Mouse (Mus musculus): Measurements from ENCODE around the gene Vps53. TPM values are rescaled to one million over a fixed set of nuclear protein-coding genes. Genes with fewer than 3 reads are reported as not detected.

Gene Vps53
- polyA plus RNA-seq, 1 experiment from 2014 or later: 39.2 TPM

- peaks cover 11% of the 10 kb centered on the region; the same call in 1 of the 2 replicates for H3K36me3 ChIP-seq (ENCODE audit: control insufficient read depth, insufficient read depth, low read length)
- H3K9ac ChIP-seq (replicated peaks; ENCODE audit: low read depth, low read length): no peak overlapping the region
- H3K27me3 ChIP-seq (ENCODE audit: control insufficient read depth, insufficient read depth, low read length): no peaks in the 10 kb centered on the region
- no peaks in the 10 kb centered on the region for H3K9me3 ChIP-seq (ENCODE audit: control insufficient read depth, low read depth, low read length)
- peak; percentile 70; the same call in 1 of the 2 replicates for ATAC-seq (ENCODE audit: insufficient number of reproducible peaks, insufficient read depth, low FRiP score, low read depth)
- H3K4me1 ChIP-seq (ENCODE audit: control insufficient read depth, insufficient read depth, low read length): peaks cover 19% of the 10 kb centered on the region
- WGBS: 30% methylated on average over 10 of the region's 10 CpGs
- H3K27ac ChIP-seq (ENCODE audit: low read length): peak overlapping the region; percentile 72; the same call in 1 of the 2 replicates
- H3K4me3 ChIP-seq (ENCODE audit: low read depth, low read length): no peak overlapping the region
- no peak overlapping the region for H3K4me2 ChIP-seq (replicated peaks; ENCODE audit: low read depth, low read length)
These were observed 59.0 kb downstream of the Vps53 start for GRCm38 (mm10) chr11:76120407-76120901.

- H3K9ac ChIP-seq (replicated peaks; ENCODE audit: low read depth, low read length): no peak overlapping the region
- H3K9me3 ChIP-seq (ENCODE audit: control insufficient read depth, low read depth, low read length): no peaks in the 10 kb centered on the region
- no peak overlapping the region for H3K4me2 ChIP-seq (replicated peaks; ENCODE audit: low read depth, low read length)
- WGBS: 98% methylated on average over 3 of the region's 3 CpGs
- no peaks in the 10 kb centered on the region for H3K27me3 ChIP-seq (ENCODE audit: control insufficient read depth, insufficient read depth, low read length)
- no peak for ATAC-seq (ENCODE audit: insufficient number of reproducible peaks, insufficient read depth, low FRiP score, low read depth)
- H3K27ac ChIP-seq (ENCODE audit: low read length): no peak overlapping the region
- H3K4me3 ChIP-seq (ENCODE audit: low read depth, low read length): no peak overlapping the region
- H3K36me3 ChIP-seq (ENCODE audit: control insufficient read depth, insufficient read depth, low read length): peaks cover 6% of the 10 kb centered on the region
- H3K4me1 ChIP-seq (ENCODE audit: control insufficient read depth, insufficient read depth, low read length): peaks cover 11% of the 10 kb centered on the region
These were observed 69.0 kb downstream of the Vps53 start for GRCm38 (mm10) chr11:76110416-76110815.

GRCm38 (mm10) chr11:76106551-76107496 is 72.6 kb downstream of the Vps53 start:
- no peak overlapping the region for H3K4me3 ChIP-seq (ENCODE audit: low read depth, low read length)
- no peak overlapping the region for H3K4me2 ChIP-seq (replicated peaks; ENCODE audit: low read depth, low read length)
- H3K27ac ChIP-seq (ENCODE audit: low read length): peak overlapping the region; percentile 56
- H3K4me1 ChIP-seq (ENCODE audit: control insufficient read depth, insufficient read depth, low read length): peaks cover 11% of the 10 kb centered on the region
- no peak overlapping the region for H3K9ac ChIP-seq (replicated peaks; ENCODE audit: low read depth, low read length)
- no peaks in the 10 kb centered on the region; the same call in 1 of the 2 replicates for H3K36me3 ChIP-seq (ENCODE audit: control insufficient read depth, insufficient read depth, low read length)
- 39% methylated on average over 11 of the region's 11 CpGs for WGBS
- no peaks in the 10 kb centered on the region for H3K27me3 ChIP-seq (ENCODE audit: control insufficient read depth, insufficient read depth, low read length)
- ATAC-seq (ENCODE audit: insufficient number of reproducible peaks, insufficient read depth, low FRiP score, low read depth): peak; percentile 79
- H3K9me3 ChIP-seq (ENCODE audit: control insufficient read depth, low read depth, low read length): no peaks in the 10 kb centered on the region

- Histone ChIP-seq H3K9ac (replicated peaks; ENCODE audit: low read depth, low read length) (no peak overlapping the region), H3K4me1 (ENCODE audit: control insufficient read depth, insufficient read depth, low read length) (peaks cover 15% of the 10 kb centered on the region), H3K9me3 (ENCODE audit: control insufficient read depth, low read depth, low read length) (no peaks in the 10 kb centered on the region), H3K4me3 (ENCODE audit: low read depth, low read length) (no peak overlapping the region), H3K4me2 (replicated peaks; ENCODE audit: low read depth, low read length) (no peak overlapping the region), H3K27ac (ENCODE audit: low read length) (no peak overlapping the region), H3K27me3 (ENCODE audit: control insufficient read depth, insufficient read depth, low read length) (no peaks in the 10 kb centered on the region), H3K36me3 (ENCODE audit: control insufficient read depth, insufficient read depth, low read length) (no peaks in the 10 kb centered on the region; the same call in 1 of the 2 replicates)
- ATAC-seq (ENCODE audit: insufficient number of reproducible peaks, insufficient read depth, low FRiP score, low read depth): no peak
These were observed 78.3 kb downstream of the Vps53 start for GRCm38 (mm10) chr11:76101154-76101553.

- Histone ChIP-seq H3K4me2 (replicated peaks; ENCODE audit: low read depth, low read length) (no peak overlapping the region), H3K9me3 (ENCODE audit: control insufficient read depth, low read depth, low read length) (no peaks in the 10 kb centered on the region), H3K4me3 (ENCODE audit: low read depth, low read length) (no peak overlapping the region), H3K27ac (ENCODE audit: low read length) (peak overlapping the region; percentile 75; the same call in 1 of the 2 replicates), H3K4me1 (ENCODE audit: control insufficient read depth, insufficient read depth, low read length) (peaks cover 15% of the 10 kb centered on the region), H3K27me3 (ENCODE audit: control insufficient read depth, insufficient read depth, low read length) (no peaks in the 10 kb centered on the region), H3K9ac (replicated peaks; ENCODE audit: low read depth, low read length) (0 out of 2 replicates have a peak overlapping the region, but pooled peaks have one; percentile 6), H3K36me3 (ENCODE audit: control insufficient read depth, insufficient read depth, low read length) (no peaks in the 10 kb centered on the region)
- ATAC-seq (ENCODE audit: insufficient number of reproducible peaks, insufficient read depth, low FRiP score, low read depth): peak; percentile 42; the same call in 1 of the 2 replicates
- WGBS: 27% methylated on average over 4 of the region's 4 CpGs
These were observed 80.1 kb downstream of the Vps53 start for GRCm38 (mm10) chr11:76099193-76099975.

- H3K27me3 ChIP-seq (ENCODE audit: control insufficient read depth, insufficient read depth, low read length): no peaks in the 10 kb centered on the region
- peaks cover 5% of the 10 kb centered on the region for H3K36me3 ChIP-seq (ENCODE audit: control insufficient read depth, insufficient read depth, low read length)
- H3K27ac ChIP-seq (ENCODE audit: low read length): no peak overlapping the region
- ATAC-seq (ENCODE audit: insufficient number of reproducible peaks, insufficient read depth, low FRiP score, low read depth): no peak
- no peak overlapping the region for H3K9ac ChIP-seq (replicated peaks; ENCODE audit: low read depth, low read length)
- no peaks in the 10 kb centered on the region for H3K9me3 ChIP-seq (ENCODE audit: control insufficient read depth, low read depth, low read length)
- WGBS: 91% methylated on average over 8 of the region's 8 CpGs
- H3K4me3 ChIP-seq (ENCODE audit: low read depth, low read length): no peak overlapping the region
- H3K4me2 ChIP-seq (replicated peaks; ENCODE audit: low read depth, low read length): no peak overlapping the region
- peaks cover 3% of the 10 kb centered on the region; the same call in 1 of the 2 replicates for H3K4me1 ChIP-seq (ENCODE audit: control insufficient read depth, insufficient read depth, low read length)
These were observed 85.8 kb downstream of the Vps53 start for GRCm38 (mm10) chr11:76093610-76094009.

- Histone ChIP-seq H3K4me1 (ENCODE audit: control insufficient read depth, insufficient read depth, low read length) (no peaks in the 10 kb centered on the region), H3K9me3 (ENCODE audit: control insufficient read depth, low read depth, low read length) (no peaks in the 10 kb centered on the region), H3K27ac (ENCODE audit: low read length) (no peak overlapping the region), H3K4me3 (ENCODE audit: low read depth, low read length) (no peak overlapping the region), H3K36me3 (ENCODE audit: control insufficient read depth, insufficient read depth, low read length) (peaks cover 5% of the 10 kb centered on the region), H3K9ac (replicated peaks; ENCODE audit: low read depth, low read length) (no peak overlapping the region), H3K27me3 (ENCODE audit: control insufficient read depth, insufficient read depth, low read length) (no peaks in the 10 kb centered on the region), H3K4me2 (replicated peaks; ENCODE audit: low read depth, low read length) (no peak overlapping the region)
- no peak for ATAC-seq (ENCODE audit: insufficient number of reproducible peaks, insufficient read depth, low FRiP score, low read depth)
- 78% methylated on average over 6 of the region's 6 CpGs for WGBS
These were observed 89.7 kb downstream of the Vps53 start for GRCm38 (mm10) chr11:76089776-76090175.

- peaks cover 5% of the 10 kb centered on the region for H3K36me3 ChIP-seq (ENCODE audit: control insufficient read depth, insufficient read depth, low read length)
- WGBS: 85% methylated on average over 4 of the region's 4 CpGs
- H3K4me3 ChIP-seq (ENCODE audit: low read depth, low read length): no peak overlapping the region
- no peak overlapping the region for H3K9ac ChIP-seq (replicated peaks; ENCODE audit: low read depth, low read length)
- no peaks in the 10 kb centered on the region for H3K27me3 ChIP-seq (ENCODE audit: control insufficient read depth, insufficient read depth, low read length)
- H3K27ac ChIP-seq (ENCODE audit: low read length): no peak overlapping the region
- ATAC-seq (ENCODE audit: insufficient number of reproducible peaks, insufficient read depth, low FRiP score, low read depth): no peak
- no peaks in the 10 kb centered on the region for H3K4me1 ChIP-seq (ENCODE audit: control insufficient read depth, insufficient read depth, low read length)
- H3K4me2 ChIP-seq (replicated peaks; ENCODE audit: low read depth, low read length): no peak overlapping the region
- H3K9me3 ChIP-seq (ENCODE audit: control insufficient read depth, low read depth, low read length): no peaks in the 10 kb centered on the region
These were observed 90.9 kb downstream of the Vps53 start for GRCm38 (mm10) chr11:76088506-76088905.

Measured in stomach, embryonic 14.5 days (tissue).